Mouse (Mus musculus) kidney, postnatal 14 days (tissue): ENCODE data around the gene Phf2.
"Not testable (repeated sequence)": the region's sequence is repeated elsewhere in the genome, so short reads cannot be mapped to it uniquely, and the experiment has no call there.

ENCODE experiments used
- DNase-seq: peaks from one replicate; pipeline ENCODE4 v3.0.0; 2022; ENCODE audit warnings: mixed read lengths

Gene Phf2

GRCm38 (mm10) chr13:48857246-48857932, 13.5 kb downstream of the Phf2 start:
- peak; percentile 46 for DNase-seq

- no peak for DNase-seq
Observed at GRCm38 (mm10) chr13:48853947-48854346, 17.0 kb downstream of the Phf2 start.

- no peak for DNase-seq
Observed at GRCm38 (mm10) chr13:48853475-48853874, 17.4 kb downstream of the Phf2 start.

- no peak for DNase-seq
Observed at GRCm38 (mm10) chr13:48852859-48853258, 18.1 kb downstream of the Phf2 start.

GRCm38 (mm10) chr13:48851719-48852118, 19.2 kb downstream of the Phf2 start:
- DNase-seq, result no peak

GRCm38 (mm10) chr13:48850771-48851170, 20.1 kb downstream of the Phf2 start:
- DNase-seq, result no peak

GRCm38 (mm10) chr13:48850326-48850725, 20.6 kb downstream of the Phf2 start:
- DNase-seq, result no peak

- peak; percentile 73 for DNase-seq
Observed at GRCm38 (mm10) chr13:48849155-48849554, 21.8 kb downstream of the Phf2 start.

GRCm38 (mm10) chr13:48845308-48845707, 25.6 kb downstream of the Phf2 start:
- DNase-seq, result no peak

GRCm38 (mm10) chr13:48843530-48843929, 27.4 kb downstream of the Phf2 start:
- no peak for DNase-seq

GRCm38 (mm10) chr13:48841905-48842592, 28.9 kb downstream of the Phf2 start:
- DNase-seq, result no peak

- no peak for DNase-seq
Observed at GRCm38 (mm10) chr13:48838284-48838683, 32.6 kb downstream of the Phf2 start.

- no peak for DNase-seq
Observed at GRCm38 (mm10) chr13:48837537-48837936, 33.4 kb downstream of the Phf2 start.

- no peak for DNase-seq
Observed at GRCm38 (mm10) chr13:48830528-48831250, 40.2 kb downstream of the Phf2 start.

GRCm38 (mm10) chr13:48829780-48830179, 41.1 kb downstream of the Phf2 start:
- no peak for DNase-seq

- no peak for DNase-seq
Observed at GRCm38 (mm10) chr13:48822871-48823270, 48.0 kb downstream of the Phf2 start.

- DNase-seq, result no peak
Observed at GRCm38 (mm10) chr13:48822288-48822687, 48.6 kb downstream of the Phf2 start.

GRCm38 (mm10) chr13:48819131-48819530, 51.8 kb downstream of the Phf2 start:
- DNase-seq, result no peak

GRCm38 (mm10) chr13:48814406-48814805, 56.5 kb downstream of the Phf2 start:
- DNase-seq, result no peak

GRCm38 (mm10) chr13:48810991-48811390, 59.9 kb downstream of the Phf2 start:
- no peak for DNase-seq

GRCm38 (mm10) chr13:48810274-48810823, 60.6 kb downstream of the Phf2 start:
- no peak for DNase-seq

GRCm38 (mm10) chr13:48809668-48810067, 61.3 kb downstream of the Phf2 start:
- DNase-seq, result not testable (repeated sequence)

GRCm38 (mm10) chr13:48807481-48808031, 63.4 kb downstream of the Phf2 start:
- DNase-seq, result peak; percentile 44
